Mouse (Mus musculus) limb, embryonic 10.5 days (tissue): Measurements from ENCODE around the gene Ltbp4. TPM values are rescaled to one million over a fixed set of nuclear protein-coding genes. Genes with fewer than 3 reads are reported as not detected.

ENCODE experiments used
- DNase-seq: peaks from one replicate; pipeline ENCODE4 v3.0.0-alpha.2; 2017; ENCODE audit warnings: low spot score
- H3K27ac ChIP-seq: fragments of 300-500 bp; sonication (generic); 2 replicates; pipeline ENCODE4 v1.5.1; 2016; ENCODE audit warnings: mild to moderate bottlenecking
- H3K27me3 ChIP-seq: fragments of 300-500 bp; sonication (generic); 2 replicates; pipeline ENCODE4 v1.6.1; 2016; ENCODE audit warnings: low read depth, mild to moderate bottlenecking; ENCODE audit not compliant: poor library complexity, severe bottlenecking
- H3K36me3 ChIP-seq: fragments of 300-500 bp; sonication (generic); 2 replicates; pipeline ENCODE4 v1.6.1; 2016; ENCODE audit warnings: mild to moderate bottlenecking, moderate library complexity
- H3K4me1 ChIP-seq: fragments of 300-500 bp; sonication (generic); 2 replicates; pipeline ENCODE4 v1.6.1; 2016
- H3K4me3 ChIP-seq: fragments of 300-500 bp; sonication (generic); 2 replicates; pipeline ENCODE4 v1.5.1; 2016; ENCODE audit warnings: mild to moderate bottlenecking, moderate library complexity
- H3K9me3 ChIP-seq: fragments of 300-500 bp; sonication (generic); replicated peaks from 2 replicates; pipeline ENCODE4 v1.6.1; 2016; ENCODE audit warnings: mild to moderate bottlenecking
- WGBS: fragments of 180-500 bp; shearing (Covaris S2); methylation state at CpG from one replicate; pipeline ENCODE4 v1.1.7; 2016; 5-methylcytosine and 5-hydroxymethylcytosine counted together
- polyA plus RNA-seq: library from polyadenylated mRNA; unstranded; fragments of >200 nt; fragmentation: Nextera tagmentation; extraction: Ambion mirVana; gene quantifications from 2 replicates; pipeline ENCODE4 v1.2.1, GENCODE M21; 2016

Gene Ltbp4
- 6.7 and 10.6 TPM in 2 replicates for polyA plus RNA-seq

DNA sequence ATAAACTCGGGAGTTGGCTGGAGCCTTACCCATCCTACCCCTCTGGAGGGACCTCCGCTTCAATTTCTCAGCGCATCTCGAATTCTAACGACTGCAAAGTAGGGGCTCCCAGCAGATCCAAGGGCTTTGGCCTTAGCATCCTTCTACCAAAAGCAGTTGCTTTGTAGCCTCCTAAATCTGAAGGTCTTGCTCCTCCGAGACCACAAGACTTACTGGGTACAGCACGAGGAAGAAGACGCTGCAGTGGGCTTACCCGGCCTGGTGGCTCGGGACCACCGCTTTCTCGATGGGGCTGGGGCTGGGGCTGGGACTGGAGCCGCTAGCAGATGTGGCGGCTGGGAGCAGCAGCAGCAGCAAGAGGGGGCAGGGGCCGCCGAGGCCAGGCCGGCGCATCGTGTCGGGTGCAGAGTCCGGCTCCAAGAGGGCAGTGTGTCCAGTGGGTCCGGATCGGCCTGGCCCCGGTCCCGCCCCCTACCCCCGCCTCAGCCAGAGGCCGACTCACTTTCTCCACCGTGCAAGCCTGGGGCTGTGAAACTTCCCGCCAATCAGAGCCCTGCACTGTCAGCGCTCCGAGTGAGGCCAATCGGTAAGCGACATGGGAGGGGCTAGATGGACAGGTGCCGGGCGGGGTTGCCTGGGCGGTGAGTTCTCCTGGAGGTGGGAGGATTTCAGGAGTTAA is at the start of gene Ltbp4:
TSS of gene Ltbp4 (minus strand) at position 518 of the 679 bp plus-strand sequence.
- Histone ChIP-seq H3K9me3 (no peaks in the 10 kb centered on the region), H3K27me3 (peaks cover 72% of the 10 kb centered on the region), H3K36me3 (peaks cover 4% of the 10 kb centered on the region), H3K4me3 (peak within 1 kb of the TSS; percentile 62), H3K4me1 (peaks cover 52% of the 10 kb centered on the region), H3K27ac (peak within 1 kb of the TSS; percentile 83)
- under 1% methylated on average over 36 of the region's 36 CpGs for WGBS
- DNase-seq, result peak; percentile 82

DNA sequence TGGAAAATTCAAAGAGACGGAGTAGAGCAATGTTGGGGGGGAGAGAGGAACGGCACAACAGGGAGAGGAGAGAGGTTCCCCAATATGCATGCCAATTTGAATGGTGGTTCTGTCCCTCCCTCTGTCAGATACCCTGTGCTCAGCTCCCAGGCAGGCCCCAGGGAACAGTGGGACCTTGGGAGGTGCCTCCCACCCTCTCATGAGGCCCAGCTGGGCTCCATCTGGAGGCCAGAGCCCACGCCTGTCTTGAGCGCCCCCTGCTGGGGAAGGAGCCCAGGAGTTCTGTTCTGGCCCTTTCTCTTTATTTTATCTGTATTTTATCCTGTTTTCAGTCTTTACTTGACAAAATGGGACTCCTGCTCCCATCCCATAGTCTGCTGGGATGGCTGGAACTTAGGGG is 47.2 kb upstream of the Ltbp4 start:
- H3K4me1 ChIP-seq, result no peaks in the 10 kb centered on the region
- DNase-seq, result peak; percentile 86

DNA sequence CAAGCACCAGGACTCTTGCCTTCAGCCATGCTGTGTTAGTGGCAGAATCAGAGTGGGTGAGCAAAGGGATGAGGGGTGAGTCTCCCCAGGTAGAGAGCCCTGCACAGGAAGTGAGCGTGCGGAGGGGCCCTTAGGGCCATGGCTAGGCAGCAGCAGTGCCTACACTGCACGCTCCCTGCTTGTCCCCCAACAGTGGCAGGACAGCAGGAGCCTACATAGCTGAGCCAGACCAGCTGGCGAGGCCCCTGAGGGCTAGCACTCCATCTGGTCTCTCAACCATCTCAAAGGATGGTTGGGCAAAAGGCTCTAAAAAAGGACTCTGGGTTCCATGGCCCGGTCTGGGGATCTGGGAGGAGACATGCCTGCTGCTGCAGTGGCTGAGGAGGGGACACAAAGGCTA is 46.6 kb upstream of the Ltbp4 start:
- Histone ChIP-seq H3K27ac (no peak overlapping the region), H3K9me3 (no peaks in the 10 kb centered on the region), H3K4me1 (no peaks in the 10 kb centered on the region), H3K36me3 (no peaks in the 10 kb centered on the region), H3K27me3 (peaks cover 19% of the 10 kb centered on the region; the same call in 1 of the 2 replicates), H3K4me3 (no peak overlapping the region)
- 74% methylated on average over 5 of the region's 5 CpGs for WGBS
- DNase-seq, result no peak

More for the DNA sequence above, 47.2 kb upstream of the Ltbp4 start:
- Histone ChIP-seq H3K9me3 (no peaks in the 10 kb centered on the region), H3K27me3 (0 out of 2 replicates have a peak, but pooled peaks cover 13% of the 10 kb centered on the region), H3K4me3 (no peak overlapping the region), H3K27ac (no peak overlapping the region), H3K36me3 (no peaks in the 10 kb centered on the region)
- WGBS, result 37% methylated on average over 4 of the region's 4 CpGs

DNA sequence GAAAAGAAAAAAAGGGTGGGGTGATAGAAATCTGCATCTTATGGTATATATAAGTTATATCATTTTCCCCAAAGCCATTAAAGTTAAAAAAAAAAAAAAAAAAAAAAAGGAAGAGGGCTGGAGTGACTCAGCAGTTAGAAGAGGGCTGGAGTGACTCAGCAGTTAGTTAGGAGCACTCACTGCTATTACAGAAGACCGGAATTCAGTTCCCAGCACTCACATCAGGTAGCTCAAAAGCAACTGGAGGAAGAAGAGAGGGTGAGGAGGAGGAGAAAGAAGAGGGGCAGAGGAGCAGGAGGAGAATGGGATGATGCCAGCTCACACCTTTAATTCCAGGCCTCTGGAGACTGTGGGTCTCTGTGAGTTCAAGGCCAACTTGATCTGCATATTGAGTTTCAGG is 45.7 kb upstream of the Ltbp4 start:
- Histone ChIP-seq H3K27me3 (peaks cover 28% of the 10 kb centered on the region), H3K36me3 (no peaks in the 10 kb centered on the region), H3K9me3 (no peaks in the 10 kb centered on the region), H3K4me1 (no peaks in the 10 kb centered on the region), H3K27ac (no peak overlapping the region), H3K4me3 (no peak overlapping the region)
- 86% methylated on average over 1 of the region's 1 CpGs for WGBS
- DNase-seq, result no peak

DNA sequence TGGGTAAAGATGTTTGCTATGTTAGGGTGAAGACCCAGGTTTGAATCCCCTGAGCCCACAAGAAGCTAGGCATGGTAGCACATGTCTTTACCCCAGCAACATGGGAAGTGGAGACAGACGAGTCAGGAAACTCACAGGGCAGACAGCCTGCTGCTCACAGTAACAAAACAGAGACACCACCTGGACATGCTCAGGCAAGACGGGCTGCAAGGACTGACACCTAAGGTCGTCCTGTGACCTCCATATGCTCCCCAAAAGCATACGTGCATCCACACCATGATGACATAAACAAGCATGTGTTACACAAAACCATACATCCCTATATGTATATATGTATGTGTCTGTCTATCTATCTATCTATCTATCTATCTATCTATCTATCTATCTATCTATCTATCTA is 44.1 kb upstream of the Ltbp4 start:
- Histone ChIP-seq H3K36me3 (no peaks in the 10 kb centered on the region), H3K27me3 (peaks cover 45% of the 10 kb centered on the region), H3K27ac (no peak overlapping the region), H3K9me3 (no peaks in the 10 kb centered on the region), H3K4me3 (no peak overlapping the region), H3K4me1 (no peaks in the 10 kb centered on the region)
- no peak for DNase-seq
- 55% methylated on average over 4 of the region's 4 CpGs for WGBS

DNA sequence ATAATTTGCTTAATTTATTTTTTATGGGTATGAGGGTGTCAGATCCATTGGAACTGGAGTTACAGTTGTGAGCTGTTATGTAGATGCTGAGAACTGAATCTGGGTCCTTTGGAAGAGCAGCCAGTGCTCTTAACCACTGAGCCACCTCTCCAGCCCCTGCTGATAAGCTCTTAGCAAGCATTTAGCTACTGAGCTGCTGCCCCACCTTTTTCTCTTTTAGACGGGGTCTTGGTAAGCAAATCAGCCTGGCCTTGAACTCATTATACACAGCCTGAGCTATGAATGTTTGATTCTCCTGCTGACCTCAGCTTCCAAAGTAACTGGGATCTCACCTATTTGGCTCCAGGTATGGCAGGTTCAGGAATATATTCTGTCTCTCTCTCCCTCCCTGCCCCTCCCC is 43.5 kb upstream of the Ltbp4 start:
- no peak overlapping the region for H3K27ac ChIP-seq
- peaks cover 50% of the 10 kb centered on the region for H3K27me3 ChIP-seq
- H3K4me1 ChIP-seq, result no peaks in the 10 kb centered on the region
- DNase-seq, result no peak
- 48% methylated on average over 1 of the region's 1 CpGs for WGBS
- no peak overlapping the region for H3K4me3 ChIP-seq
- no peaks in the 10 kb centered on the region for H3K9me3 ChIP-seq
- no peaks in the 10 kb centered on the region for H3K36me3 ChIP-seq

DNA sequence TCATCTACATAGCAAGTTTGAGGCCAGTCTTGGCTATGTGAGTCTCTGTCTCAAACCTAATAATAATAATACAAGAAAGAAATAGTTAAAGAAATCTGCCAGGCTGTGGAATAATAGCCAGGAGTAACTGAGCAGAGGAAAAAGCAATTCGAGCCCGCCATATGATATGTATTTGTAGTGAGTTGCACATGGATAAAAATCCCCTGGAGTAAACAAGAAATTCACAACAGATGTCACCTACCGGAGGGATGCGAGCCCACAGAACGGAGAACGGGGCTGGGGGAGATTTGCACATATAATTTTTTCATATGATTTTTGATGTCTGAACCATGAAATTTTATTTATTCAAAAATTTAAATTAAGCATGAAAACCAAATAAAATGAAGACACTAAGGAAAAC is 42.3 kb upstream of the Ltbp4 start:
- peaks cover 62% of the 10 kb centered on the region for H3K27me3 ChIP-seq
- H3K4me1 ChIP-seq, result peaks cover 5% of the 10 kb centered on the region; the same call in 1 of the 2 replicates
- no peak overlapping the region for H3K27ac ChIP-seq
- WGBS, result 87% methylated on average over 6 of the region's 6 CpGs
- H3K36me3 ChIP-seq, result no peaks in the 10 kb centered on the region
- no peak for DNase-seq
- no peak overlapping the region for H3K4me3 ChIP-seq
- no peaks in the 10 kb centered on the region for H3K9me3 ChIP-seq

DNA sequence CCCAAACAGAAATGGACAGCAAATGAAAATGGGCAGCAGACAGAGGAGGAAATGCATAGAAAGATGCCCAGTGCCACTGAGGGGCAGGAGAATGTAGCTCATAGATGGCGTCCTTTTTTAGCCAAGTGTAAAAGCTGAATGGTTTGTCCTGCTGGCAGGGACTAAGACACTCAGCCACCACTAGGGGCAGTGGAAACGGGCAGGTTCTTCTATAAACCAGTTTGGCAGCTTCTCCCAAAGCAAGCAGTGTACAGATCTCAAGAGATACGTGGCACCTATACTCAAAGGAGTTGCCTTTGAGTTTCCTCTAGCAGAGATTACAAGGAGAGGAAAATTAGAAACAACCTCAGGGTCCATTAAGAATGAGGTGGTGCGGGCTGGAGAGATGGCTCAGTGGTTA is 40.9 kb upstream of the Ltbp4 start:
- Histone ChIP-seq H3K27ac (no peak overlapping the region), H3K9me3 (no peaks in the 10 kb centered on the region), H3K4me3 (no peak overlapping the region), H3K36me3 (no peaks in the 10 kb centered on the region), H3K4me1 (peaks cover 5% of the 10 kb centered on the region; the same call in 1 of the 2 replicates), H3K27me3 (peaks cover 72% of the 10 kb centered on the region)
- 24% methylated on average over 4 of the region's 4 CpGs for WGBS
- peak; percentile 42 for DNase-seq

DNA sequence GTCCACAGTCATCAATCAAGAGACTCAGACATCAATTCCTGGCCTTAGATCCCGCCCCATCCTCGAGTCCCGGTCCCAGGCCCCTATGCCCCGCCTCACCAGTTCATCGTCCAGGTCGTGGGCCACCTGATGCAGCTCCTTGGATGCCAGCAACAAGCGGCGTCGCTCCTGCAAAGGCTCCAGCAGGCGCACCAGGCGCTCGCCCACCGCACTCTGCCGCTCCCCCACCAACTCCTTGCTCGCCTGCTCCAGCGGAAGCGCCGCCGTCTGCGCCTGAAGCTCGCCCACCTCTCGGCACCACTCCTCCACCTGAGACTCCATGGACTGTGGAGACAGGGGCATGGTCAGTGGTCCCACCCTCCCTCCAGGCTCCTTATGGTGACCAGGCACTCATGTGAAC is 37.8 kb upstream of the Ltbp4 start:
- H3K9me3 ChIP-seq, result peaks cover under 1% of the 10 kb centered on the region; the same call in 1 of the 2 replicates
- peak; percentile 43 for DNase-seq
- H3K27ac ChIP-seq, result no peak overlapping the region
- H3K4me3 ChIP-seq, result peak overlapping the region; percentile 29; the same call in 1 of the 2 replicates
- H3K4me1 ChIP-seq, result peaks cover 13% of the 10 kb centered on the region
- H3K27me3 ChIP-seq, result peaks cover 99% of the 10 kb centered on the region
- H3K36me3 ChIP-seq, result no peaks in the 10 kb centered on the region
- whole genome bisulfite sequencing, result 2% methylated on average over 22 of the region's 22 CpGs

DNA sequence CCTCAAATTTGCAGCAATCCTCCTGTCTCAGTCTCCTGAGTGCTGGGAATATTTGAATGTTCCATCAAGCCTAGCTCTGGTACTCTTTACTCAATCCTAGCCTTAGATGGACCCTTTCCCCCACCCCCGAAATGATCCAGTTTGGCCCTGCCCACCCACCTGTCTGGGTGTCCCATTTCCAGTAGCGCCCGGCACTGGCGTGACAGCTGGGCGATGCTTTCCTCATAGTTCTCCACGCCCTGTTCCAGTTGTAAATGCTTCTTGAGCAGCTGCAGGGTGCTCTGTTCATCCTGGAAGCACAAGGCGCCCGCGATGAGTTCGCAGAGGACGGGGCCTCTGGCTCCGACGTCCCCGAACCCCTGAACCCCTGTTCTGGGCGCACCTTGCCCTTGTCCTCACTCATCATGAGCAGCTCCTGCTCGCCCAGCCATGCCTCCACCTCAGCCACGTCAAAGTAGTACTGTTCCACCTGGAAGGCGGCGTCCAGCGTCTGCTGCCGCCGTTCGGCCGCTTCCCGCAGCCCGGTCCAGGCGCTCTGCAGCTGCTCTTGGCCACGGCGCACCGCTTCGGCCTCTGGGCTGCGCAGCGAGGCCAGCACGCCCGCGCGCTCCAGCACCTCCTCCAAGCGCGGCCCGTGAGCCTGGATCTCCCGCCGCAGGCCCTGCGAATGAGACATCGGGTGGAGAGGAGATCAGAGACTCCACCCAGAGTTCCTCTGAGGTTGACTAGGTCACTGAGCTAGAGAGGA is 34.4 kb upstream of the Ltbp4 start:
- Histone ChIP-seq H3K9me3 (peaks cover 5% of the 10 kb centered on the region; the same call in 1 of the 2 replicates), H3K36me3 (no peaks in the 10 kb centered on the region), H3K4me3 (peak overlapping the region; percentile 32), H3K27me3 (peaks cover 100% of the 10 kb centered on the region), H3K4me1 (peaks cover 20% of the 10 kb centered on the region), H3K27ac (no peak overlapping the region)
- 5% methylated on average over 44 of the region's 44 CpGs for WGBS
- peak; percentile 52 for DNase-seq

DNA sequence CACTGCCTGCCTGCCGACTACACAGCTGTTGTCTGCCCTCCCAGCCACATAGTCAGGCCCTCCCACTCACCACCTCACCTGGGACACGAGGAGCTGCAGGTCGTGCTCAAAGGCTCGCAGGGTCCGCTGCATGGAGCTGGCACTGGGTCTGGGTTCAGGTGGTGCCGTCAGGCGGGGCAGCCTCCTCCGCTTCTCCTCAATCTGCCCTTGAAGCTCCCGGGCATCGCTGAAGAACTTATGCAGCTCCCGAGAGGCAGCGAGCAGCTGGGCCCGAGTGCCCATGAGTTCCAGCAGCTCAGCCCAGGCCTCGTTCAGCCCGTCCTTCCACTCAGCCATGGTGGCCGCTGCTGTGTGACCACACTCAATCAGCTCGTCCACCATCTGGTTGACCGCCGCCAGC is 31.6 kb upstream of the Ltbp4 start:
- Histone ChIP-seq H3K27ac (no peak overlapping the region), H3K36me3 (no peaks in the 10 kb centered on the region), H3K4me1 (peaks cover 19% of the 10 kb centered on the region), H3K4me3 (no peak overlapping the region), H3K27me3 (peaks cover 100% of the 10 kb centered on the region), H3K9me3 (peaks cover 5% of the 10 kb centered on the region; the same call in 1 of the 2 replicates)
- 87% methylated on average over 19 of the region's 19 CpGs for WGBS
- DNase-seq, result no peak

DNA sequence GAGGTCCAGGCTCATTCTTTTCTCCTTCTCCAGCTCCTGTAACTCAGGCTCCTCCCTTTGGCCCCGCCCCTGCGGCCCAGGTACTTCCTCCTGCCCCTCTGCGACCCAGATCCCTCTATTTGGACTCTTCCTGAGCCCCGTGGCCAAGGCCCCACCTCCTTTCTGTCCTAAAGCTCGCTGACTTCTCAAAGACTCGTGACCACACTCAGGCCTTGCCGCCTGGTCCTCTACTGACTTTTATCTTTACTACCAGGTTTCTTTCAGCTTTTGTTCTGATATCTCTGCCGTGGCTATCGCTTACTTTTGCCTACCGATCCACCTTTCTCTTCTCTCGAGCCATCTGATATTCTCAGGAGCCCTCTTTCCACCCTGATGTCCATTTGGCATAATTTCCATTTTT is 30.5 kb upstream of the Ltbp4 start:
- Histone ChIP-seq H3K36me3 (no peaks in the 10 kb centered on the region), H3K9me3 (peaks cover 5% of the 10 kb centered on the region; the same call in 1 of the 2 replicates), H3K4me3 (peak overlapping the region; percentile 37), H3K27ac (no peak overlapping the region), H3K27me3 (peaks cover 100% of the 10 kb centered on the region), H3K4me1 (peaks cover 22% of the 10 kb centered on the region)
- WGBS, result 14% methylated on average over 11 of the region's 11 CpGs
- DNase-seq, result no peak
